ENCODE assay signal across 15 mouse cellular contexts in genomic region chr10:117888822-117889221, GRCm38 (mm10). TPM values are rescaled to one million over a fixed set of nuclear protein-coding genes. Genes with fewer than 3 reads are reported as not detected.
A peak's percentile ranks its signal among the peaks of the same experiment; 100 is the strongest.
DNase-seq lines count a peak whose midpoint lies in the region; ATAC-seq and TF ChIP-seq lines count a peak whose summit lies in the region.
"Had no signal": no experiment of that assay in that cellular context is flagged by ENCODE, and none has a peak within 500 bp of the region (broad histone marks: within the 10 kb centered on the region; RNA-seq: fewer than 3 reads in every experiment).

No protein-coding gene starts in this region.

- no peaks in the 10 kb centered on the region for H3K36me3 ChIP-seq in midbrain, embryonic 11.5 days (ENCODE audit: control insufficient read depth, insufficient read depth, low read length)
- no peaks in the 10 kb centered on the region for H3K36me3 ChIP-seq in midbrain, embryonic 16.5 days (ENCODE audit: control insufficient read depth, insufficient read depth, low read length)
- H3K36me3 ChIP-seq in kidney, postnatal 0 days (ENCODE audit: insufficient read depth, low read length), result no peaks in the 10 kb centered on the region
- no peaks in the 10 kb centered on the region for H3K36me3 ChIP-seq in neural tube, embryonic 14.5 days (ENCODE audit: control insufficient read depth, insufficient read depth, low read length)
- H3K36me3 ChIP-seq: midbrain, embryonic 13.5 days; stomach, embryonic 15.5 days had no signal

- TF ChIP-seq CTCF in kidney, postnatal 0 days (IDR thresholded peaks at IDR 0.05; ENCODE audit: low read depth), result no peak

- ATAC-seq in midbrain, embryonic 11.5 days (ENCODE audit: low FRiP score), result no peak
- ATAC-seq in midbrain, embryonic 16.5 days, result no peak
- no peak; the same call in 1 of the 2 replicates for ATAC-seq in kidney, postnatal 0 days (replicated peaks; ENCODE audit: low FRiP score, low read depth)
- peak; percentile 74; the same call in 1 of the 2 replicates for ATAC-seq in neural tube, embryonic 14.5 days (ENCODE audit: low read depth)
- ATAC-seq: forebrain, embryonic 16.5 days; lung, postnatal 0 days; midbrain, embryonic 13.5 days had no signal

- no peaks in the 10 kb centered on the region for H3K9me3 ChIP-seq in midbrain, embryonic 11.5 days (ENCODE audit: control insufficient read depth, low read length)
- H3K9me3 ChIP-seq in midbrain, embryonic 16.5 days (replicated peaks; ENCODE audit: control insufficient read depth, low read length, poor library complexity, severe bottlenecking), result no peaks in the 10 kb centered on the region
- H3K9me3 ChIP-seq in kidney, postnatal 0 days (replicated peaks; ENCODE audit: low read length), result no peaks in the 10 kb centered on the region
- H3K9me3 ChIP-seq in neural tube, embryonic 14.5 days (ENCODE audit: control insufficient read depth, low read length), result no peaks in the 10 kb centered on the region
- H3K9me3 ChIP-seq: midbrain, embryonic 13.5 days; stomach, embryonic 15.5 days had no signal

- H3K27ac ChIP-seq in midbrain, embryonic 11.5 days (ENCODE audit: low read depth, low read length), result no peak overlapping the region
- no peak overlapping the region for H3K27ac ChIP-seq in midbrain, embryonic 16.5 days (ENCODE audit: low read length)
- no peak overlapping the region for H3K27ac ChIP-seq in kidney, postnatal 0 days
- peak overlapping the region; percentile 53; the same call in 1 of the 2 replicates for H3K27ac ChIP-seq in neural tube, embryonic 14.5 days (ENCODE audit: low read depth, low read length)
- H3K27ac ChIP-seq: midbrain, embryonic 13.5 days; stomach, embryonic 15.5 days had no signal

- H3K9ac ChIP-seq in midbrain, embryonic 11.5 days (ENCODE audit: low read length), result no peak overlapping the region
- no peak overlapping the region for H3K9ac ChIP-seq in midbrain, embryonic 16.5 days (ENCODE audit: low read depth, low read length)
- H3K9ac ChIP-seq in kidney, postnatal 0 days (ENCODE audit: low read depth, low read length), result no peak overlapping the region
- H3K9ac ChIP-seq in neural tube, embryonic 14.5 days (replicated peaks; ENCODE audit: low read depth, low read length), result no peak overlapping the region
- H3K9ac ChIP-seq: midbrain, embryonic 13.5 days; stomach, embryonic 15.5 days had no signal

- 90% methylated on average over 15 of the region's 15 CpGs for whole genome bisulfite sequencing in midbrain, embryonic 11.5 days
- WGBS in midbrain, embryonic 16.5 days, result 88% methylated on average over 15 of the region's 15 CpGs
- 25% methylated on average over 15 of the region's 15 CpGs for WGBS in kidney, postnatal 0 days
- WGBS in neural tube, embryonic 14.5 days, result 20% methylated on average over 15 of the region's 15 CpGs

- no peak overlapping the region for H3K4me3 ChIP-seq in midbrain, embryonic 11.5 days (ENCODE audit: low read depth, low read length)
- no peak overlapping the region for H3K4me3 ChIP-seq in midbrain, embryonic 16.5 days (ENCODE audit: low read depth, low read length)
- H3K4me3 ChIP-seq in kidney, postnatal 0 days (replicated peaks; ENCODE audit: low read depth, low read length), result no peak overlapping the region
- no peak overlapping the region for H3K4me3 ChIP-seq in neural tube, embryonic 14.5 days (ENCODE audit: low read depth, low read length)
- H3K4me3 ChIP-seq: midbrain, embryonic 13.5 days; stomach, embryonic 15.5 days had no signal

- peak; percentile 45 to 53 for DNase-seq in cerebellum, postnatal 10 days
- DNase-seq in cerebellum, adult 9-10 months, result no peak
- peak; percentile 23 for DNase-seq in midbrain, embryonic 11.5 days (ENCODE audit: low spot score, missing footprints)
- DNase-seq in kidney, postnatal 0 days (ENCODE audit: low spot score), result no peak
- no peak for DNase-seq in gastrocnemius, postnatal 14 days
- no peak for DNase-seq in left cerebral cortex, adult 11 months (ENCODE audit: low spot score)
- DNase-seq: cerebellum, adult 8-10 months; heart, postnatal 10 days; liver had no signal

- H3K4me2 ChIP-seq in midbrain, embryonic 11.5 days, result no peak overlapping the region
- no peak overlapping the region for H3K4me2 ChIP-seq in midbrain, embryonic 16.5 days (ENCODE audit: low read length)
- peak overlapping the region; percentile 21; the same call in 1 of the 2 replicates for H3K4me2 ChIP-seq in kidney, postnatal 0 days (ENCODE audit: low read length)
- H3K4me2 ChIP-seq in neural tube, embryonic 14.5 days (ENCODE audit: low read depth, low read length), result peak overlapping the region; percentile 31; the same call in 1 of the 2 replicates
- H3K4me2 ChIP-seq: midbrain, embryonic 13.5 days; stomach, embryonic 15.5 days had no signal

- H3K4me1 ChIP-seq in midbrain, embryonic 11.5 days (ENCODE audit: control insufficient read depth, insufficient read depth, low read length), result no peaks in the 10 kb centered on the region
- no peaks in the 10 kb centered on the region for H3K4me1 ChIP-seq in midbrain, embryonic 16.5 days (ENCODE audit: control insufficient read depth, insufficient read depth, low read length)
- H3K4me1 ChIP-seq in kidney, postnatal 0 days (replicated peaks; ENCODE audit: insufficient read depth, low read length), result no peaks in the 10 kb centered on the region
- peaks cover 11% of the 10 kb centered on the region for H3K4me1 ChIP-seq in neural tube, embryonic 14.5 days (ENCODE audit: control insufficient read depth, insufficient read depth, low read length)
- H3K4me1 ChIP-seq: midbrain, embryonic 13.5 days; stomach, embryonic 15.5 days had no signal

- H3K27me3 ChIP-seq in midbrain, embryonic 11.5 days (ENCODE audit: control insufficient read depth, insufficient read depth, low read length), result no peaks in the 10 kb centered on the region
- no peaks in the 10 kb centered on the region for H3K27me3 ChIP-seq in midbrain, embryonic 16.5 days (ENCODE audit: control insufficient read depth, insufficient read depth, low read depth, low read length)
- no peaks in the 10 kb centered on the region for H3K27me3 ChIP-seq in kidney, postnatal 0 days (ENCODE audit: insufficient read depth, low read length)
- no peaks in the 10 kb centered on the region for H3K27me3 ChIP-seq in neural tube, embryonic 14.5 days (ENCODE audit: control insufficient read depth, insufficient read depth, low read length)
- H3K27me3 ChIP-seq: midbrain, embryonic 13.5 days; stomach, embryonic 15.5 days had no signal

- intact Hi-C loops in gastrocnemius, postnatal 14 days (cut with DNase I; ENCODE audit: low total_unique reads), result no loop called here

RNA-seq across cellular contexts. Expression of gene Rap1b, which starts 43.0 kb away (rescaled TPM):
- polyA plus RNA-seq in midbrain, embryonic 11.5 days (2014; fragmentation: Nextera tagmentation; extraction: Ambion mirVana), result 172 and 178 TPM in 2 replicates
- polyA plus RNA-seq in midbrain, embryonic 16.5 days (2015; fragmentation: Nextera tagmentation; extraction: Ambion mirVana), result 171 and 179 TPM in 2 replicates
- 174 TPM in 2 replicates for polyA plus RNA-seq in kidney, postnatal 0 days (2015; fragmentation: Nextera tagmentation; extraction: Ambion mirVana)
- polyA plus RNA-seq in neural tube, embryonic 14.5 days (2014; fragmentation: Nextera tagmentation; extraction: Ambion mirVana), result 172 and 195 TPM in 2 replicates
- 10 to 100 TPM; 29.5 to 36.0 TPM for total RNA-seq in gastrocnemius, postnatal 14 days (2021)

Comparison
In these comparisons a context has a peak if more than half of its experiments do, and no peak if none do; other contexts are left out.
1. DNase-seq: peak in cerebellum, postnatal 10 days (2 of 2) and midbrain, embryonic 11.5 days (single experiment); none in cerebellum, adult 9-10 months (single experiment), kidney, postnatal 0 days (single experiment), gastrocnemius, postnatal 14 days (single experiment) and left cerebral cortex, adult 11 months (single experiment).
2. H3K4me2 ChIP-seq: peak in kidney, postnatal 0 days (single experiment) and neural tube, embryonic 14.5 days (single experiment); none in midbrain, embryonic 11.5 days (single experiment) and midbrain, embryonic 16.5 days (single experiment).